Mouse (Mus musculus) embryonic stem cell, embryonic (primary cell): Measurements from ENCODE around the gene Thnsl2.

Experiments
- CTCF ChIA-PET, 4 experiments: fragments of 300-600 bp in 2 of 4; fragments of 350-600 bp in 2 of 4; sonication (Branson Sonifier 250); formaldehyde crosslinking; loops; one replicate each; lab custom pipeline; 2022; ENCODE audit warnings: inconsistent platforms in 2 of 4; lab: Charles Lee
- POLR2A ChIA-PET, 4 experiments: fragments of 300-600 bp in 2 of 4; fragments of 350-600 bp in 2 of 4; sonication (Branson Sonifier 250); formaldehyde crosslinking; loops; one replicate each; lab custom pipeline; 2022; ENCODE audit warnings: antibody characterized with exemption in 4 of 4, inconsistent platforms in 1 of 4; lab: Charles Lee

The Thnsl2 gene

DNA sequence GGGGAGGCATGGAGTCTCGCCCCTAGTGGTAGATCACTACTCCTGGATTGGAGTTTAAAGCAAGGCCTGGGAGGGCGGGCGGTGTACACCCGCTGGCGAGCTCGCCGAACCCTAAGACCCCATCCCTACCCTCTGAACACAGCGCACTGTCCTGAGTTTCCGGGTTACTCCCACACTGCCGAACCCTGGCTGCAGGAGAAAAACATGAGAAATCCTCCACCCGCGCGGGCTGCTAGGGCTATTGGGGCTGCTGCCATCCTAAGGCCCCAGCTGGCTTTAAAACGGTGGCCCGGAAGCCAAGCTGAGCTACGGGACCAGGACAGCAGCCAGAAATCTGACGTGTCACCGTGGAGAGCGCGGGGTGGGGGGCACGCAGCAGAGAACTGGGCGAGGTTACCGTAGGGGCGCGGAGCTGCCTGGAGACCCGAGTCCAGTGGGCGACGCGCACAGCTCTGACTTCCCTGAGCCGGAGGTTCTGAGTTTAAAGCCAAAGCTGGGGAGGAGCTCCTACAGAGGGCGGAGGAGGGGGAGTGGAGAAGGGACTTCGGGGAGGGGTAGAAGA lies at the start of gene Thnsl2:
TSS of gene Thnsl2 (minus strand) at position 546 of the 562 bp plus-strand sequence.
- CTCF ChIA-PET: interaction anchor here (0.5 to 1.8 kb wide), 32 partner anchors 10 to 1799 kb away, joined by 3 to 7 read pairs (median 4); no protein-coding TSS in a partner anchor
- POLR2A ChIA-PET: interaction anchor here in 3 of 4 experiments (0.5 to 2.3 kb wide), 32 partner anchors 9 to 1362 kb away, joined by 3 to 13 read pairs (median 4); partner anchors contain the start of genes Eif2ak3 (in 1 of the 3), Kdm3a (in 1 of the 3), Krcc1 (in 1 of the 3) and Polr1a (in 1 of the 3)

- ChIA-PET CTCF (no interaction called here), POLR2A (interaction anchor here in 1 of 4 experiments (0.6 kb wide), 1 partner anchor 52 kb away, joined by 3 read pairs; no protein-coding TSS in a partner anchor)
Measured at GRCm38 (mm10) chr6:71193151-71193740, 49.0 kb upstream of the Thnsl2 start.

DNA sequence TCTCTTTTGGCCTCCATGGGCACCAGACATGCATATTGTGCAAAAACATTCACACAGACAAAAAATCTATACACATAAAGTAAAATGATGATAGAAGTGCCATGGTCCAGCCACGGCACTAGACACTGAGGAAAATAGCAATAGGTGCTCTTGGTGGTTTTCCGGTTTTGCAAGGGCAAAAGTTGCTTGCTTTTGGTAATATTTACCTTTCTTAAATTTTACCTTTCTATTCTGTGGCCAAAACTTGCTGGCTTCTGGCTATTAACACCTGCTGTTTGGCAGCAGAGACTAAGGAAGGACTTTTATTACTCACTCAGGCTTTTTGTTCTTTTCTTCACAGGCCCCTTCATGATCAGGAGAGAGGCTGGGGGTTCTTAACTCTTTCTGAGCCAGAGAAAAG lies 46.3 kb upstream of the Thnsl2 start:
- CTCF ChIA-PET: interaction anchor here in 1 of 4 experiments (0.6 kb wide), 1 partner anchor 219 kb away, joined by 3 read pairs; no protein-coding TSS in a partner anchor
- POLR2A ChIA-PET: interaction anchor here in 1 of 4 experiments (1.4 kb wide), 1 partner anchor 80 kb away, joined by 5 read pairs; the partner anchor contains the start of gene Krcc1

- POLR2A ChIA-PET: interaction anchor here in 1 of 4 experiments (1.4 kb wide), 1 partner anchor 81 kb away, joined by 5 read pairs; the partner anchor contains the start of gene Krcc1
- CTCF ChIA-PET: no interaction called here
Measured at GRCm38 (mm10) chr6:71189578-71189977, 45.3 kb upstream of the Thnsl2 start.

DNA sequence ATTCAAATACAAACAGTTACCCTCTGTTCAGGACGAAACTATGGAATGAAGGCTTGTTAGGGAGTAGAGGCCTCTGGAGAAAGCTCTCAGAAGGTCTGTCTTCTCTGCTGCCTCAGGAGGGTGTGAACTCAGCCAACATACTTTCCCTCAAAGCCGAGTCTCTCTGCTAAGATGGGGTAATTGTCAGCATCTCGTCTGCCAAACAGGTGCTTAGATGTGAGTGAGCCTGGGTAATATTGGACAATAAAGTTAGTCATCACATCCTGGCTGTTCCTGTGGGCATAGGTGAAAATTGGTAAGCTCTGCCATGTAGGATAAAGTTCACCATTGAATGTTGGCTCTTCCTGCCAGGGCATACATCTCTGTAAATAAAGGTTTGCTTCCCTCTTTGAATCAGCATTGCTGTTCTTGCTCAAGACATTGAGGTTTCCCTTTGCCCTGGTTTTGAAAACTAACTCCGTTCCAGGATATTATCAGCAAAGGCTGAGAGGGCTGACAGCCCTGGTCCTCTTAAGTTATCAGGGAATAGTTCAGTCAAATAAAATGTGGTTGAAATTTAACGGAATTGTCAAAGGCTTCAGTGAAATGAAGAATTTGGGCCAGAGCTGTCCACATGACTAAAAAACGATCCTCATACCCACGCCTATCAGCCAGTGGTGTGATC lies 40.8 kb upstream of the Thnsl2 start:
- POLR2A ChIA-PET: interaction anchor here in 1 of 4 experiments (0.6 kb wide), 1 partner anchor 93 kb away, joined by 3 read pairs; no protein-coding TSS in a partner anchor

GRCm38 (mm10) chr6:71180596-71180995 lies 36.4 kb upstream of the Thnsl2 start:
- POLR2A ChIA-PET: no interaction called here

More for the DNA sequence above, 40.8 kb upstream of the Thnsl2 start:
- CTCF ChIA-PET: no interaction called here

DNA sequence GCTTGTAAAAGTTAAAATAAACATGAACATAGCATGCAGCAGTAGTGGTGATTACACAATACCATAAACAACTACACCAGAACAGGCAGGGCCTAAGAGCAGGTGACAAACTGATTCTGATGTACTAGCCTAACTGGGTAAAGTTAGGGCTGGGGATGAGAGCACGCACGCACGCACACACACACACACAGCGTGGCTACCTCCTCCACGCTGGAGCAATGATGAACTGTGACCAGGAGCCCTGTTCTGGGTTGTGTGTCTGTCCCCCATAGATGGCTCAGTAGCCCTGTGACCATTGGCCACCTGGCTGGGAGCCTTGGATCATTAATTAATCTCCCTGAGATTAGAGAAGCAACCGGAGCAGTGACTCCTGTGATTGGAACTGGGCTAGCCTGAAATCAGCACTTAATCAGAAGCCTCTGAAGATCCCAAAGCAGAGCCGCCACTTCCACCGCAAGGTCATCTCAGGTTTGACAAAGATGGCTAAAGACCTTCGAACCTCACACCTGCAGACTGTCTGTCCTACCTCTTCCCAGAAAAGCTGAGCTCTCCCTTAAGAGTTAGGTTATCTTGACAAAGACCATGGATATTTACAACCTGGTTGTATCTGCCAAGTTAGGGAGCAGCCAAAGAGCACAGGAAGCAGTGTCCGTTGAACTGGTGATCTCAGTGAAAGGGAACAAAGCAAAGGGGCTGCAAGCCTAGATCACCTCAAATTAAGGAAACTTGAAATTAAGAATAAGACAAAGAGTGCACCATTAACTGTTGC lies 28.8 kb upstream of the Thnsl2 start:
- ChIA-PET CTCF (no interaction called here), POLR2A (interaction anchor here in 1 of 4 experiments (0.6 kb wide), 1 partner anchor 9 kb away, joined by 3 read pairs; no protein-coding TSS in a partner anchor)

More at GRCm38 (mm10) chr6:71180596-71180995, 36.4 kb upstream of the Thnsl2 start:
- CTCF ChIA-PET: no interaction called here

GRCm38 (mm10) chr6:71166551-71167169 lies 22.4 kb upstream of the Thnsl2 start:
- POLR2A ChIA-PET: interaction anchor here in 2 of 4 experiments (1.1 to 1.5 kb wide), 2 partner anchors 23 to 104 kb away, joined by 4 to 6 read pairs; partner anchors contain the start of genes Krcc1 (in 1 of the 2) and Thnsl2 (in 1 of the 2)
- CTCF ChIA-PET: interaction anchor here in 3 of 4 experiments (0.6 to 1.2 kb wide), 10 partner anchors 10 to 706 kb away, joined by 3 to 8 read pairs (median 3); no protein-coding TSS in a partner anchor

GRCm38 (mm10) chr6:71164394-71164793 lies 20.2 kb upstream of the Thnsl2 start:
- CTCF ChIA-PET: interaction anchor here (0.5 to 2.0 kb wide), 24 partner anchors 13 to 640 kb away, joined by 3 to 17 read pairs (median 4); partner anchors contain the start of genes Rmnd5a (in 1 of the 4) and Thnsl2 (in 1 of the 4)
- POLR2A ChIA-PET: interaction anchor here in 3 of 4 experiments (0.6 to 1.8 kb wide), 22 partner anchors 9 to 468 kb away, joined by 3 to 7 read pairs (median 4); partner anchors contain the start of genes Krcc1 (in 2 of the 3), Thnsl2 (in 2 of the 3), Chmp3 (in 1 of the 3) and Kdm3a (in 1 of the 3)

- ChIA-PET POLR2A (no interaction called here), CTCF (interaction anchor here in 3 of 4 experiments (0.5 to 1.2 kb wide), 4 partner anchors 101 to 1372 kb away, joined by 3 to 6 read pairs (median 4); partner anchors contain the start of gene Rmnd5a (in 1 of the 3))
Measured at GRCm38 (mm10) chr6:71162269-71162668, 18.0 kb upstream of the Thnsl2 start.

- POLR2A ChIA-PET: no interaction called here
- CTCF ChIA-PET: interaction anchor here in 2 of 4 experiments (0.6 to 1.6 kb wide), 5 partner anchors 11 to 279 kb away, joined by 3 to 6 read pairs (median 5); partner anchors contain the start of gene Thnsl2 (in 1 of the 2)
Measured at GRCm38 (mm10) chr6:71161290-71161689, 17.1 kb upstream of the Thnsl2 start.

DNA sequence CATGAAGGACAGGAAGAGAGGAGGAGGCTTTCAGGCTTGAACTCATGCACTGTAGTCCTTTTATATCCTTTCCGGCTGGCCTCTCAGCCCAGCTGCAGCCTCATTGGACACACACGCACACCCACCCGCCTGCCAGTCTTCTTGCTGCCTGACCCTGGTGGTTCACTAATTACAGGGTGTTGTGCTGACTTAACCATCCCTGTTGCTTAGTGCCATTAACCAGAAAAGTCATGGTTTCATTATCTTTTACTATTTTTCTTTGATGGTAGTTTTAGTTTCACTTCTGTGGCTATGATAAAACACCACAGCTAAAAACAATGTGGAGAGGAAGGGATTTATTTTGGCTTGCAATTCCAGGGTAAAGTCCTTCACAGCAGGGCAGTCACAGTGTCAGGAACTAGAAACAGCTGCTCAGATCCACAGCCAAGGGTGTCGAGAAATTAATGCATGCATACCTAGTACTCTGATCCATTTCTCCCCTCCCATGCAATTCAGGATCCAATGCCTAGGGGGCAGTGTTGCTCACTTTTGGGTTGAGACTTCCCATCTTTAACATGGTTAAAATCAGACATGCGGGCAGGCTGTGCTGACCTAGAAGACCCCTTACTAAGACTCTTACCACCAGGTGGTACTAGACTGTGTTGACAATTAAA lies 12.6 kb upstream of the Thnsl2 start:
- CTCF ChIA-PET: interaction anchor here in 1 of 4 experiments (0.6 kb wide), 1 partner anchor 369 kb away, joined by 4 read pairs; no protein-coding TSS in a partner anchor
- POLR2A ChIA-PET: no interaction called here

- CTCF ChIA-PET: interaction anchor here in 1 of 4 experiments (1.4 kb wide), 1 partner anchor 11 kb away, joined by 4 read pairs; no protein-coding TSS in a partner anchor
- POLR2A ChIA-PET: interaction anchor here in 2 of 4 experiments (1.0 to 1.5 kb wide), 3 partner anchors 10 to 330 kb away, joined by 3 read pairs; partner anchors contain the start of gene Thnsl2 (in 1 of the 2)
Measured at GRCm38 (mm10) chr6:71154861-71155260, 10.6 kb upstream of the Thnsl2 start.

DNA sequence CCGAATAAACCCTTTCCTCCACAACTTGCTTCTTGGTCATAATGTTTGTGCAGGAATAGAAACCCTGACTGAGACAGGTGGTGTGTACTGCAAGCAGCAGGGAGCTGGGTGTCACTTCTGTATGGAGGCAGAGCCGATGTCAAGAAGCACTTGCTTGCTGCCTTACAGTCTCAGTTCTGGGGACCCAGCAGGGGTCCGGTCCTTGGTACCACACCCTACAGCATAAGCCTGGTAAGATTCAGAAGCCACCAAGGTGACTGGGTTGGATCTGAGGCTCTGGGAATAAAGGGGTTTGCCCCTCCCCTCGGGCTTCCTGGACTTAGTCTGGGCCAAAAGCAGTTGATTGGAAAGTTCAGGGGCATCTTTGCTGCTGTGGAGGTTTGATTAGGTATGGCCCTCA lies 9.2 kb upstream of the Thnsl2 start:
- ChIA-PET CTCF (interaction anchor here in 1 of 4 experiments (0.7 kb wide), 1 partner anchor 286 kb away, joined by 4 read pairs; no protein-coding TSS in a partner anchor), POLR2A (interaction anchor here in 2 of 4 experiments (0.6 to 1.5 kb wide), 3 partner anchors 9 to 329 kb away, joined by 3 to 5 read pairs (median 3); partner anchors contain the start of gene Thnsl2 (in 1 of the 2))

DNA sequence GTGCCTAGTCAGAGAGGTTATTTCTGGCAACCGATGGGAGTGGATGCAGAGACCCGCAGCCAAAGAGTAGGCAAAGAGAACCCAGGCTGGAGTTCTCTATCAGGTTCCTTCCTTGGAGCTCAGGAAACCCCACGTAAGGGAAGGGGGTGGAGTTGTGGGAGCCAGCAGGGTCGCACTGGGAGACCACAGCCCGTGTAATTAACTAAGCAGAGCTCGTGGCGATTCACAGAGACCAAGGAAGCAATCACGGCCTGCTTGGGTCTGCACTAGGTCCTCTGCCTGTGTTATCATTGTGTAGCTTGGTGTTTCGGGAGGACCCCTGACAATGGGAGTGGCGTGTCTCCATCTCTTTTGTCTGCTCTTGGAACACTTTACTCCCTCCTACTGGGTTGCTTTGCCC lies 6.9 kb upstream of the Thnsl2 start:
- POLR2A ChIA-PET: interaction anchor here in 2 of 4 experiments (0.6 to 0.9 kb wide), 3 partner anchors 14 to 265 kb away, joined by 3 read pairs; no protein-coding TSS in a partner anchor
- CTCF ChIA-PET: interaction anchor here in 2 of 4 experiments (0.9 to 1.2 kb wide), 4 partner anchors 8 to 272 kb away, joined by 3 to 6 read pairs (median 4); no protein-coding TSS in a partner anchor

GRCm38 (mm10) chr6:71149534-71149933 lies 5.3 kb upstream of the Thnsl2 start:
- ChIA-PET CTCF (interaction anchor here (0.5 to 2.2 kb wide), 24 partner anchors 8 to 654 kb away, joined by 3 to 17 read pairs (median 3); no protein-coding TSS in a partner anchor), POLR2A (interaction anchor here in 3 of 4 experiments (0.6 to 1.7 kb wide), 6 partner anchors 14 to 335 kb away, joined by 3 to 6 read pairs (median 4); partner anchors contain the start of genes Foxi3 (in 1 of the 3) and Krcc1 (in 1 of the 3))
